Mouse (Mus musculus): Measurements from ENCODE around the gene Basp1. TPM values are rescaled to one million over a fixed set of nuclear protein-coding genes. Genes with fewer than 3 reads are reported as not detected.

Gene Basp1
- polyA plus RNA-seq, 1 experiment from 2014 or later: 146 TPM

- under 1% methylated on average over 14 of the region's 14 CpGs for WGBS
- no peak for ATAC-seq (ENCODE audit: insufficient number of reproducible peaks, insufficient read depth, low FRiP score, low TSS enrichment)
- Histone ChIP-seq H3K36me3 (no peaks in the 10 kb centered on the region), H3K4me3 (peak overlapping the region; percentile 86), H3K27ac (peak overlapping the region; percentile 97), H3K4me2 (replicated peaks) (peak overlapping the region; percentile 87), H3K9ac (peak overlapping the region; percentile 94), H3K4me1 (peaks cover 10% of the 10 kb centered on the region), H3K9me3 (no peaks in the 10 kb centered on the region), H3K27me3 (no peaks in the 10 kb centered on the region)
Observed at GRCm38 (mm10) chr15:25414747-25415119, 1.2 kb upstream of the Basp1 start.

GRCm38 (mm10) chr15:25414011-25414746 is 615 bp upstream of the Basp1 start:
- Histone ChIP-seq H3K36me3 (no peaks in the 10 kb centered on the region), H3K27ac (peak overlapping the region; percentile 97), H3K4me2 (replicated peaks) (peak overlapping the region; percentile 87), H3K4me3 (peak overlapping the region; percentile 86), H3K9me3 (no peaks in the 10 kb centered on the region), H3K4me1 (peaks cover 14% of the 10 kb centered on the region), H3K27me3 (no peaks in the 10 kb centered on the region), H3K9ac (peak overlapping the region; percentile 94)
- WGBS: under 1% methylated on average over 36 of the region's 36 CpGs
- peak; percentile 62; the same call in 1 of the 2 replicates for ATAC-seq (ENCODE audit: insufficient number of reproducible peaks, insufficient read depth, low FRiP score, low TSS enrichment)

GRCm38 (mm10) chr15:25412761-25413261 is 753 bp downstream of the Basp1 start:
- Histone ChIP-seq H3K9me3 (no peaks in the 10 kb centered on the region), H3K27me3 (no peaks in the 10 kb centered on the region), H3K36me3 (no peaks in the 10 kb centered on the region), H3K27ac (peak overlapping the region; percentile 97), H3K4me2 (replicated peaks) (peak overlapping the region; percentile 87), H3K9ac (peak overlapping the region; percentile 94), H3K4me1 (peaks cover 21% of the 10 kb centered on the region), H3K4me3 (peak overlapping the region; percentile 86)
- WGBS: 0% methylated on average over 35 of the region's 35 CpGs
- ATAC-seq (ENCODE audit: insufficient number of reproducible peaks, insufficient read depth, low FRiP score, low TSS enrichment): peak; percentile 64

GRCm38 (mm10) chr15:25412171-25412641 is 1.4 kb downstream of the Basp1 start:
- H3K4me3 ChIP-seq: peak overlapping the region; percentile 86

GRCm38 (mm10) chr15:25411461-25411860 is 2.1 kb downstream of the Basp1 start:
- peak overlapping the region; percentile 86 for H3K4me3 ChIP-seq
- H3K4me2 ChIP-seq (replicated peaks): peak overlapping the region; percentile 87
- no peak for ATAC-seq (ENCODE audit: insufficient number of reproducible peaks, insufficient read depth, low FRiP score, low TSS enrichment)
- no peaks in the 10 kb centered on the region for H3K27me3 ChIP-seq
- peak overlapping the region; percentile 97 for H3K27ac ChIP-seq
- WGBS: 25% methylated on average over 7 of the region's 7 CpGs
- peaks cover 30% of the 10 kb centered on the region for H3K4me1 ChIP-seq
- H3K9me3 ChIP-seq: no peaks in the 10 kb centered on the region
- no peaks in the 10 kb centered on the region for H3K36me3 ChIP-seq
- peak overlapping the region; percentile 94 for H3K9ac ChIP-seq

More at GRCm38 (mm10) chr15:25412171-25412641, 1.4 kb downstream of the Basp1 start:
- Histone ChIP-seq H3K9me3 (no peaks in the 10 kb centered on the region), H3K36me3 (no peaks in the 10 kb centered on the region), H3K4me2 (replicated peaks) (peak overlapping the region; percentile 87), H3K4me1 (peaks cover 24% of the 10 kb centered on the region), H3K27me3 (no peaks in the 10 kb centered on the region), H3K9ac (peak overlapping the region; percentile 94), H3K27ac (peak overlapping the region; percentile 97)
- peak; percentile 48; the same call in 1 of the 2 replicates for ATAC-seq (ENCODE audit: insufficient number of reproducible peaks, insufficient read depth, low FRiP score, low TSS enrichment)
- under 1% methylated on average over 25 of the region's 25 CpGs for WGBS

GRCm38 (mm10) chr15:25405926-25406325 is 7.6 kb downstream of the Basp1 start:
- H3K36me3 ChIP-seq: peaks cover 13% of the 10 kb centered on the region

GRCm38 (mm10) chr15:25403879-25404278 is 9.7 kb downstream of the Basp1 start:
- Histone ChIP-seq H3K27me3 (no peaks in the 10 kb centered on the region), H3K27ac (no peak overlapping the region), H3K4me1 (peaks cover 22% of the 10 kb centered on the region; the same call in 1 of the 2 replicates), H3K9me3 (no peaks in the 10 kb centered on the region), H3K4me3 (no peak overlapping the region), H3K9ac (no peak overlapping the region), H3K4me2 (replicated peaks) (no peak overlapping the region), H3K36me3 (peaks cover 20% of the 10 kb centered on the region)
- WGBS: 92% methylated on average over 7 of the region's 7 CpGs
- ATAC-seq (ENCODE audit: insufficient number of reproducible peaks, insufficient read depth, low FRiP score, low TSS enrichment): no peak

More at GRCm38 (mm10) chr15:25405926-25406325, 7.6 kb downstream of the Basp1 start:
- no peak overlapping the region for H3K4me2 ChIP-seq (replicated peaks)
- ATAC-seq (ENCODE audit: insufficient number of reproducible peaks, insufficient read depth, low FRiP score, low TSS enrichment): no peak
- H3K27me3 ChIP-seq: no peaks in the 10 kb centered on the region
- H3K9me3 ChIP-seq: no peaks in the 10 kb centered on the region
- no peak overlapping the region for H3K27ac ChIP-seq
- H3K4me1 ChIP-seq: peaks cover 35% of the 10 kb centered on the region
- 76% methylated on average over 5 of the region's 5 CpGs for WGBS
- no peak overlapping the region for H3K4me3 ChIP-seq
- H3K9ac ChIP-seq: no peak overlapping the region

GRCm38 (mm10) chr15:25402001-25402400 is 11.6 kb downstream of the Basp1 start:
- no peak overlapping the region for H3K4me3 ChIP-seq
- H3K36me3 ChIP-seq: peaks cover 20% of the 10 kb centered on the region
- ATAC-seq (ENCODE audit: insufficient number of reproducible peaks, insufficient read depth, low FRiP score, low TSS enrichment): no peak
- no peak overlapping the region for H3K27ac ChIP-seq
- no peak overlapping the region for H3K4me2 ChIP-seq (replicated peaks)
- H3K4me1 ChIP-seq: peaks cover 13% of the 10 kb centered on the region; the same call in 1 of the 2 replicates
- no peak overlapping the region for H3K9ac ChIP-seq
- no peaks in the 10 kb centered on the region for H3K27me3 ChIP-seq
- no peaks in the 10 kb centered on the region for H3K9me3 ChIP-seq
- WGBS: 84% methylated on average over 3 of the region's 3 CpGs

DNA sequence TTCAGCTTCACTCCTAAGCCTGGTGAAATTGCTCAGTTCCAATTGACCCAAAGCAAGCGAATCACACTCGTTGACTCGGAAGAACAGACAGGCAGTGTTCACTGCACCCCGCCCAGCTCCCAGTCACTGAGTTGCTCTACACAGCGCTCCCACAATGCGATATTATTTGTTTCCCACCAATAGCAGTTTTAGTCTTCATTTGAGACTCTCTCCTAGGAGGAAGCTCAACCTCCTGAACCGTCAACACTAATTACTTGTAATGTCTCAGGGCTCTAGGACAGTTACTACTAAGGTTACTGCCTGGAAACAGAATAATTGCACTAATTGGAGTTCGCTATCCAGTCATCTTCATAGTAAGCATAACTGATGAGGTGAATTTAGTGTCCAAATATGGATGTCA is 13.3 kb downstream of the Basp1 start:
- H3K9ac ChIP-seq: no peak overlapping the region
- peaks cover 20% of the 10 kb centered on the region for H3K36me3 ChIP-seq
- H3K4me3 ChIP-seq: no peak overlapping the region
- no peaks in the 10 kb centered on the region for H3K27me3 ChIP-seq
- H3K4me1 ChIP-seq: peaks cover 12% of the 10 kb centered on the region; the same call in 1 of the 2 replicates
- no peak for ATAC-seq (ENCODE audit: insufficient number of reproducible peaks, insufficient read depth, low FRiP score, low TSS enrichment)
- no peaks in the 10 kb centered on the region for H3K9me3 ChIP-seq
- WGBS: 67% methylated on average over 8 of the region's 8 CpGs
- H3K4me2 ChIP-seq (replicated peaks): no peak overlapping the region
- H3K27ac ChIP-seq: no peak overlapping the region

DNA sequence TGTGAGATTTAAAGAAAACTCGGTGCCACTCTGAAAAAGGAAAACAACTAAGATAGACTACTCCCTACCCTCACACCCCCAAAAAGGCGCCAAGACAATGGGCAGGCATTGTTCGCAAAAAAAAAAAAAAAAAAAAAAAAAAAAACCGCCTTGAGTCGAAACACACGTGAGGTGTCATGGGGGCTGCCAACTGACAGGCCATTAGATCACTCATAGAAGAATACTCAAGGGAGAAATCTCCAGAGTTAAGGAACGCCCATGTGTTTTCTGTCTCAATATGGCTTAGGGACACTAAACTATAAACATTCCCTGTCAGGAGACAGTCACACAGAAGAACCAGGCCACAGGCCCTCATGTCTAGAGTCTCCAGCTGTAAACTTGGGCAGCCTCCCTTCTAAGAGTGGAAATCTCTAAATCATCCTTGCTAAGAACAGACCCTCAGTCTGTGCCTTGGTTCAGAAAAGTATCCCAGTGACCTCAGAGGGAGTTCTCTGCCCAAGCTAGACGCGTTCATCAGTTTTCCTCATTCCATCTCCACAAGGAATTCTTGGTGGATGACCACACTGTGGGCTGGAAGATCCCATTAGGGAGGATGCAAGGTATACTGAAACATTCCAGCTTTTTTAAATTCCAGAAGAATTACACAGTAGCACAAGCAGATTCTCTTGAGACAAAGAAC is 17.5 kb downstream of the Basp1 start:
- H3K4me1 ChIP-seq: peaks cover 7% of the 10 kb centered on the region; the same call in 1 of the 2 replicates
- no peak overlapping the region for H3K9ac ChIP-seq
- no peak overlapping the region for H3K4me3 ChIP-seq
- H3K27me3 ChIP-seq: no peaks in the 10 kb centered on the region
- no peak overlapping the region for H3K27ac ChIP-seq
- no peak overlapping the region for H3K4me2 ChIP-seq (replicated peaks)
- H3K9me3 ChIP-seq: no peaks in the 10 kb centered on the region
- WGBS: 73% methylated on average over 9 of the region's 9 CpGs
- no peak for ATAC-seq (ENCODE audit: insufficient number of reproducible peaks, insufficient read depth, low FRiP score, low TSS enrichment)
- peaks cover 8% of the 10 kb centered on the region for H3K36me3 ChIP-seq

DNA sequence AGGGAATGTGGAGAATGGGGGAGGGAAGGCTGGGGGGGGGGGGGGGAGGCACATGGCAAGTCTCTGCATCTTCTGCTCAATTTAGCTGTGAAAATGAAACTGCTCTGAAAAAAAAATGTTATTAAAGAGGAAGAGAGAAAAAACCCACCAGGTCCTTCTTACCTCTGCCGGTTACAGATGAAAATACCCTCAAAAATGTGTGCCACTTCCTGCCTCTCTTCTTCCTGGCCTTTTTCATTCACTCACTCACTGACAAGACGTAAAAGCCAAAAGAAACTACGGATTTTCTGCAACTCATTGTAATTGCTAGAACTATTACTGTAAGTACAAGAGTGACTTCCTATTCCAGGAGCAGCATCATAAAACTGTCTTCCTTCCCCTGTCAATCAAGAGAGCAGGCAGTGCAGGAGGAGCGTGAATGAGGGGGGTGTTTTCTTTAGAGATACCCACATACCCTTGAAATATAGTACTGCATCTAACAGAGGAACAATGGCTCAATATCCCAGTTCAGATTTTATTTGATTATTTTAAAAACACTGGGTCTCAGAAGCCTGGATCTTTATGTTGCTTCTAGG is 21.0 kb downstream of the Basp1 start:
- 70% methylated on average over 4 of the region's 4 CpGs for WGBS
- ATAC-seq (ENCODE audit: insufficient number of reproducible peaks, insufficient read depth, low FRiP score, low TSS enrichment): no peak
- Histone ChIP-seq H3K9me3 (no peaks in the 10 kb centered on the region), H3K36me3 (peaks cover 13% of the 10 kb centered on the region; the same call in 1 of the 2 replicates), H3K4me3 (no peak overlapping the region), H3K9ac (no peak overlapping the region), H3K27ac (no peak overlapping the region), H3K4me1 (peaks cover 7% of the 10 kb centered on the region; the same call in 1 of the 2 replicates), H3K4me2 (replicated peaks) (no peak overlapping the region), H3K27me3 (no peaks in the 10 kb centered on the region)

Data from embryonic facial prominence, embryonic 12.5 days (tissue).